Mouse (Mus musculus) spleen, adult 2 months (tissue): ENCODE data around the gene Rassf1.

ENCODE experiments used
- CTCF ChIP-seq: fragments of 200-500 bp; IDR thresholded peaks from 2 replicates; pipeline ENCODE4 v1.5.1; 2011; ENCODE audit warnings: mild to moderate bottlenecking, inconsistent platforms; ENCODE audit not compliant: insufficient read depth, insufficient read length, insufficient replicate concordance; ENCODE audit errors: extremely low read depth
- POLR2A ChIP-seq: fragments of 200-500 bp; IDR thresholded peaks from 2 replicates; pipeline ENCODE4 v1.6.1; 2011; ENCODE audit warnings: low read depth, low read length, inconsistent platforms

DNA sequence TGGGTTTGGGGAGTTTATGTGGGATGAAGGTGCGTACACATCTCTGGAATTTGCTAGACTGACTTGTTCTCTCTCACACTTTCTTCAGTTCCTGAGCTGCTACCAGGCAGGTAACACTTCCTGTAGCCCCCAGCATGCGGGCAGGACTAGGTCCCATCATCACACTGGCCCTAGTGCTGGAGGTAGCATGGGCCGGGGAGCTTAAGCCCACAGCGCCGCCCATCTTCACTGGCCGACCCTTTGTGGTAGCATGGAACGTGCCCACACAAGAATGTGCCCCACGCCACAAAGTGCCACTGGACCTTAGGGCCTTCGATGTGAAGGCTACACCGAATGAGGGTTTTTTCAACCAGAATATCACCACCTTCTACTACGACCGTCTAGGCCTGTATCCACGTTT lies 18.7 kb downstream of the Rassf1 start:
- no peak for TF ChIP-seq CTCF
- TF ChIP-seq POLR2A: no peak
